Mouse (Mus musculus): ENCODE data around the gene Egfl6. TPM values are rescaled to one million over a fixed set of nuclear protein-coding genes. Genes with fewer than 3 reads are reported as not detected.

Gene Egfl6
- polyA plus RNA-seq, 1 experiment from 2014 or later, result 3.7 TPM

DNA sequence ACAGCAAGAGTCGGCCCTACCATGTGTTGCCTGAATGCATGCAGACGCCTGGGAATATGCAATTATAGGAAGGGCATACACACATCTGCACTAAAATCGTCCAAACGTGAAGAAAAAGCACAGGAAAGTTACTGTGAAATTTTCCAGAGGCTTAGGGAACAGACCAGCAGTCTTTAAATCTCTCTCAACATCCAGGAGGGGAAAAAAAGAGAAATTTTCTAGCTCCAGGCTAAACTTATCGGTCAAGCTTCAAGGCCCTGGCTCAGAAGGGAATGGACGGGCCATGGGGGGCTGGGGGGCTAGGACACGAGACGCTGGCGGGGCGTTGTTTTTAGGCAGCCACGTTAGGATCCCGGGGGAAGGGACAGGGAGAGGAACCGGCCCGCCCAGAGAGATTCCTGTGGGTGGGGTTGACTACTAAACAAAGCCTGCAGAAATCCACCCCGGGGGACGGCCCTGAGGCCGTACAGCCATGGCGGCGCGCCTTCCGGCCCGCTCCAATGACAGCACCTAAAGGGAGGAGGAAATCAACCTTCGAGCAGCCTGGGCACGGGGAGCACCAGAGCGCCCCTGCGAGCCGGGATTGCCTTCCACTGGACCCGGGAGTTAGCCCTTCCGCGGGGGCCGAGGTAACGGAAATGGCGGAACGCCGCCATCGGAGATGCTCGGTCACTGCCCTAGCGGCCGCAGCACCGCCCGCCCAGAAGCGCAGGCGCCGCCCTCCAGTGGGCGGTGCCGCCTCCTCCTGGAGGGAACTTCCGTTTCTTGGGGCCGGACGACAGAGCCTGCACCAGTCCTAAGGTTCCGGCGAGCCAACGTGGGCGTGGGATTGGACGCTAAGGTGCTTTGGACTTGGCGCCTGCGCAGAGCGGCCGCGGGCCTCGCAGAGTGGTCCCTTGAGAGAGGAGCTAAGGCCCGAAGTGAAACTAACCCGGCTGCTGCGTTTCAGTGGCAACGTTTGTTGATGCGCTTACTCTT, 75.5 kb downstream of the Egfl6 start:
- Histone ChIP-seq H3K4me1 (ENCODE audit: control insufficient read depth, insufficient read depth, low read length) (no peaks in the 10 kb centered on the region), H3K9me3 (replicated peaks; ENCODE audit: control insufficient read depth, low read length) (no peaks in the 10 kb centered on the region), H3K4me3 (ENCODE audit: low read length) (peak overlapping the region; percentile 58), H3K27ac (ENCODE audit: low read length) (peak overlapping the region; percentile 96), H3K4me2 (ENCODE audit: low read depth, low read length) (peak overlapping the region; percentile 60), H3K36me3 (ENCODE audit: control insufficient read depth, insufficient read depth) (no peaks in the 10 kb centered on the region), H3K27me3 (ENCODE audit: control insufficient read depth, insufficient read depth, low read length) (no peaks in the 10 kb centered on the region), H3K9ac (ENCODE audit: low read length) (peak overlapping the region; percentile 80)
- 14% methylated on average over 64 of the region's 65 CpGs for WGBS
- ATAC-seq (replicated peaks; ENCODE audit: extremely low read depth, insufficient read depth, low FRiP score), result peak; percentile 97

GRCm38 (mm10) chrX:166504421-166504820, 81.1 kb downstream of the Egfl6 start:
- Histone ChIP-seq H3K27ac (ENCODE audit: low read length) (no peak overlapping the region), H3K9ac (ENCODE audit: low read length) (no peak overlapping the region), H3K9me3 (replicated peaks; ENCODE audit: control insufficient read depth, low read length) (no peaks in the 10 kb centered on the region), H3K36me3 (ENCODE audit: control insufficient read depth, insufficient read depth) (no peaks in the 10 kb centered on the region), H3K4me2 (ENCODE audit: low read depth, low read length) (no peak overlapping the region), H3K27me3 (ENCODE audit: control insufficient read depth, insufficient read depth, low read length) (no peaks in the 10 kb centered on the region; the same call in 1 of the 2 replicates), H3K4me3 (ENCODE audit: low read length) (no peak overlapping the region), H3K4me1 (ENCODE audit: control insufficient read depth, insufficient read depth, low read length) (no peaks in the 10 kb centered on the region)
- ATAC-seq (replicated peaks; ENCODE audit: extremely low read depth, insufficient read depth, low FRiP score), result peak; percentile 18; the same call in 1 of the 2 replicates
- WGBS, result 31% methylated on average over 2 of the region's 2 CpGs

DNA sequence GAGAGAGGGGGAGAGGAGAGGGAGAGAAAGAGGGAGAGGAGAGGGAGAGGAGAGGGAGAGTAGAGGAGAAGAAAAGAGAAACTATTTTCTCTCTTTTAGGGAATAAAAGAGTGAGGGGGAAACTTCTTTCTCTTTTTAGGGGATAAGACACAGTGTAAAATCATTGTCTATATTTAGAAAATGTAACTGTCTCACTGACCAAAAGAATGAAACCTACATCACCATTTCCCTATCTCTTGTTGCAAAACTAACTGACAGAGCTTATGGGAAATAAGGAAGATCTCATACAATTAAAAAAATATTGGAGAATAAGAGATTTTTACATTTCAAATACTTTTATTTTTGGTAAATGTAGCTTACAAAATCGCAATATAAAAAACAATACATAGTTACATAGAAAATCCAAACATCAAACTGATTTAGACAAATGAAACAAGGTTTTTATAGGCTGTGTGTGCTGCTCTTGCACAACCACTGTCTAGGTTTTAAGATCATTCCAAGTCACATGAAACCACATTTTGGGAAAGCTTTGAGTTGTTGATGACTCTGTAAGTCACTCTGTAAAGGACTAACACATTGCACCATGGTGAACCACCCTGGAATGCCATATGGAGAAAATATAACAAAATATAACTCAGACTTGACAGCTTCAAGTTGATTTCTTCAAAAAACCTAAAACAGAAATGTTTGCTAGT, 85.9 kb downstream of the Egfl6 start:
- H3K4me3 ChIP-seq (ENCODE audit: low read length), result no peak overlapping the region
- 75% methylated on average over 1 of the region's 1 CpGs for WGBS

GRCm38 (mm10) chrX:166497771-166498170, 87.7 kb downstream of the Egfl6 start:
- Histone ChIP-seq H3K27me3 (ENCODE audit: control insufficient read depth, insufficient read depth, low read length) (no peaks in the 10 kb centered on the region; the same call in 1 of the 2 replicates), H3K4me2 (ENCODE audit: low read depth, low read length) (no peak overlapping the region), H3K27ac (ENCODE audit: low read length) (no peak overlapping the region), H3K4me3 (ENCODE audit: low read length) (no peak overlapping the region), H3K4me1 (ENCODE audit: control insufficient read depth, insufficient read depth, low read length) (no peaks in the 10 kb centered on the region), H3K9ac (ENCODE audit: low read length) (no peak overlapping the region), H3K36me3 (ENCODE audit: control insufficient read depth, insufficient read depth) (no peaks in the 10 kb centered on the region), H3K9me3 (replicated peaks; ENCODE audit: control insufficient read depth, low read length) (no peaks in the 10 kb centered on the region)
- ATAC-seq (replicated peaks; ENCODE audit: extremely low read depth, insufficient read depth, low FRiP score), result no peak
- WGBS, result 61% methylated on average over 4 of the region's 4 CpGs

More for the DNA sequence above, 85.9 kb downstream of the Egfl6 start:
- Histone ChIP-seq H3K9me3 (replicated peaks; ENCODE audit: control insufficient read depth, low read length) (no peaks in the 10 kb centered on the region), H3K4me1 (ENCODE audit: control insufficient read depth, insufficient read depth, low read length) (no peaks in the 10 kb centered on the region), H3K27me3 (ENCODE audit: control insufficient read depth, insufficient read depth, low read length) (no peaks in the 10 kb centered on the region; the same call in 1 of the 2 replicates), H3K27ac (ENCODE audit: low read length) (no peak overlapping the region), H3K36me3 (ENCODE audit: control insufficient read depth, insufficient read depth) (no peaks in the 10 kb centered on the region), H3K9ac (ENCODE audit: low read length) (no peak overlapping the region), H3K4me2 (ENCODE audit: low read depth, low read length) (no peak overlapping the region)
- ATAC-seq (replicated peaks; ENCODE audit: extremely low read depth, insufficient read depth, low FRiP score), result no peak

GRCm38 (mm10) chrX:166495052-166495451, 90.5 kb downstream of the Egfl6 start:
- no peak overlapping the region for H3K9ac ChIP-seq (ENCODE audit: low read length)
- H3K4me1 ChIP-seq (ENCODE audit: control insufficient read depth, insufficient read depth, low read length), result no peaks in the 10 kb centered on the region
- no peaks in the 10 kb centered on the region for H3K36me3 ChIP-seq (ENCODE audit: control insufficient read depth, insufficient read depth)
- no peaks in the 10 kb centered on the region for H3K27me3 ChIP-seq (ENCODE audit: control insufficient read depth, insufficient read depth, low read length)
- no peak for ATAC-seq (replicated peaks; ENCODE audit: extremely low read depth, insufficient read depth, low FRiP score)
- H3K27ac ChIP-seq (ENCODE audit: low read length), result no peak overlapping the region
- H3K4me3 ChIP-seq (ENCODE audit: low read length), result no peak overlapping the region
- H3K4me2 ChIP-seq (ENCODE audit: low read depth, low read length), result no peak overlapping the region
- no peaks in the 10 kb centered on the region for H3K9me3 ChIP-seq (replicated peaks; ENCODE audit: control insufficient read depth, low read length)
- 89% methylated on average over 2 of the region's 2 CpGs for WGBS

- no peaks in the 10 kb centered on the region for H3K27me3 ChIP-seq (ENCODE audit: control insufficient read depth, insufficient read depth, low read length)
- peak within 1 kb of the TSS; percentile 73 for H3K9ac ChIP-seq (ENCODE audit: low read length)
- peak; percentile 98 for ATAC-seq (replicated peaks; ENCODE audit: extremely low read depth, insufficient read depth, low FRiP score)
- H3K27ac ChIP-seq (ENCODE audit: low read length), result peak within 1 kb of the TSS; percentile 69
- peak within 1 kb of the TSS; percentile 63 for H3K4me3 ChIP-seq (ENCODE audit: low read length)
- H3K9me3 ChIP-seq (replicated peaks; ENCODE audit: control insufficient read depth, low read length), result no peaks in the 10 kb centered on the region
- peak within 1 kb of the TSS; percentile 73 for H3K4me2 ChIP-seq (ENCODE audit: low read depth, low read length)
- 0 out of 2 replicates have a peak, but pooled peaks cover 3% of the 10 kb centered on the region for H3K36me3 ChIP-seq (ENCODE audit: control insufficient read depth, insufficient read depth)
- H3K4me1 ChIP-seq (ENCODE audit: control insufficient read depth, insufficient read depth, low read length), result no peaks in the 10 kb centered on the region
- 15% methylated on average over 41 of the region's 41 CpGs for WGBS
These were observed 106.0 kb downstream of the Egfl6 start, which contains the start of gene Rab9 for GRCm38 (mm10) chrX:166479365-166479983. Rab9 (minus strand) TSS chrX:166479867.

DNA sequence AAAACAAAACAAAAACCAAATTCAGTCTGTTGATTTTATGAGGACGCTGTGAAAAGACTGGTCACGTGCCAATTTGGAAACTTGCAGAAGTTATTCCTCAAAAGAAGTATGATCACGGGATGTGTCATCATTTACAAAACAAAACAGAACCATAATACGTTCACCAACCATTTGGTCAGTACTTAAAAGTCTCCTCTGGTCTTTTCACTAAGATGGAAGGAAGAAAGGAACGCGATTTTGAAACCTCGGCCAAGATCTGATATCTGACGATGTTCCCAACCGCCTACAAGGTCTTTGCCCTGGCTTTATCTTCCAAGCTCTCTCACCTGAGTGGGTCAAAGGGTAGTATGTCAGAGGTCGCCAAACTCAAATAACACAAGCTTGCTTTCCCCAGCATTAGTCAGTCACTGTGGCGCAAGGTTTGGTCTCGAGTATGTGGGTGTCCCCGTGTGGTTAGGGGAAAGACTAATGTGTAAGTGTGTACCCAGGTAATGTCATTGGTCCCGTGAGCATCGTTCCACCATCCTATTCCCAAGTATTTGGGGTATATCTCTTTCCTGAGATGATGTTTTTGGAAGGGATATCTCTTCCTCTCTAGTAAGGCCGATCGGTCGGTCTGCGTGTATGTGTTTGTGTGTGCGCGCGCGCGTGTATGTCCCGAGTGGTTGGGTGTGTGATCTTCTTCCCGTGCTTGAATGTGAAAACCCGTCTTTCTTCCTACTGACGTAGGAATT, 106.7 kb downstream of the Egfl6 start:
- 24% methylated on average over 28 of the region's 28 CpGs for WGBS

DNA sequence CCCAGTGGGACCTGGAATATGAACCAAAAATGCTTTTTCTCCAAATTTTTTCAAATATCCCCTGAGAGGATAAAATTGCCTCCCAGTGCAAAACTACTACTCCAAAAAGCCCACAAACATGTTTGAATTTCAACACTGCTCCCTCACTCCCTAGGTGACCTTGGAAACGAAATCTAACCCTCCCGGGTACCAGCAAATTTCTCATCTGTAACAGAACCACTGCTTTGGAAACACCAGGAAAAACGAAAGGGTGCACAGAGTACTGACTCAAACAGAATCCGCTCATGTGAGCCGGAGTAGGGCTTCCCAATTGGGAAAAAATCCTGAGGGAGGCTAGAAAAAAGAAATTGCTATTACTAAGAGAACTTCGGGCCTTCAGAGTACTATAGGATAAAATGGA, 108.1 kb downstream of the Egfl6 start:
- Histone ChIP-seq H3K4me2 (ENCODE audit: low read depth, low read length) (peak overlapping the region; percentile 10; the same call in 1 of the 2 replicates), H3K4me3 (ENCODE audit: low read length) (no peak overlapping the region), H3K27me3 (ENCODE audit: control insufficient read depth, insufficient read depth, low read length) (no peaks in the 10 kb centered on the region), H3K9ac (ENCODE audit: low read length) (no peak overlapping the region), H3K4me1 (ENCODE audit: control insufficient read depth, insufficient read depth, low read length) (no peaks in the 10 kb centered on the region), H3K36me3 (ENCODE audit: control insufficient read depth, insufficient read depth) (0 out of 2 replicates have a peak, but pooled peaks cover 3% of the 10 kb centered on the region), H3K27ac (ENCODE audit: low read length) (no peak overlapping the region), H3K9me3 (replicated peaks; ENCODE audit: control insufficient read depth, low read length) (no peaks in the 10 kb centered on the region)
- WGBS, result 60% methylated on average over 6 of the region's 6 CpGs
- ATAC-seq (replicated peaks; ENCODE audit: extremely low read depth, insufficient read depth, low FRiP score), result no peak

More for the DNA sequence above, 106.7 kb downstream of the Egfl6 start:
- Histone ChIP-seq H3K4me1 (ENCODE audit: control insufficient read depth, insufficient read depth, low read length) (no peaks in the 10 kb centered on the region), H3K27ac (ENCODE audit: low read length) (peak overlapping the region; percentile 69), H3K27me3 (ENCODE audit: control insufficient read depth, insufficient read depth, low read length) (no peaks in the 10 kb centered on the region), H3K9me3 (replicated peaks; ENCODE audit: control insufficient read depth, low read length) (no peaks in the 10 kb centered on the region), H3K36me3 (ENCODE audit: control insufficient read depth, insufficient read depth) (0 out of 2 replicates have a peak, but pooled peaks cover 3% of the 10 kb centered on the region), H3K4me2 (ENCODE audit: low read depth, low read length) (peak overlapping the region; percentile 73), H3K4me3 (ENCODE audit: low read length) (peak overlapping the region; percentile 63), H3K9ac (ENCODE audit: low read length) (peak overlapping the region; percentile 73)
- ATAC-seq (replicated peaks; ENCODE audit: extremely low read depth, insufficient read depth, low FRiP score), result peak; percentile 5; the same call in 1 of the 2 replicates
